Mouse (Mus musculus) gastrocnemius, adult 8-10 months (tissue): Measurements from ENCODE around the gene Nxf3. TPM values are rescaled to one million over a fixed set of nuclear protein-coding genes. Genes with fewer than 3 reads are reported as not detected.

Experiments used
- total RNA-seq, 4 experiments: library from RNA; stranded (reverse); gene quantifications; 2 replicates each; pipeline ENCODE4 v1.2.4; 2022

The Nxf3 gene
- total RNA-seq, 4 experiments from 2014 or later = not detected

Other genes with a start within 250 kb of the Nxf3 start
- gene Gprasp2, start 246.2 kb downstream of the Nxf3 start, total RNA-seq = 1 to 10 TPM in 3 of 4 experiments, under 1 TPM in 1; 0.76 to 2.5 (median 1.9) TPM
- 1 to 10 TPM in 1 of 4 experiments, under 1 TPM in 2, not detected in 1; 0.29 to 1.9 (median 0.82) TPM for gene Arxes2, start 91.4 kb downstream of the Nxf3 start, total RNA-seq
- under 1 TPM in 1 of 4 experiments, not detected in 3; 0.63 TPM for gene Arxes1, start 51.9 kb downstream of the Nxf3 start, total RNA-seq
- under 1 TPM in 1 of 4 experiments, not detected in 3; 0.43 TPM for gene Bex2, start 17.0 kb downstream of the Nxf3 start, total RNA-seq
- gene Bex4, start 53.7 kb upstream of the Nxf3 start, total RNA-seq = not detected
- gene Tceal8, start 87.1 kb upstream of the Nxf3 start, total RNA-seq = 1 to 10 TPM; 3.7 to 6.0 (median 5.1) TPM
- 10 to 100 TPM; 16.4 to 26.5 (median 22.0) TPM for gene Tceal5, start 118.6 kb upstream of the Nxf3 start, total RNA-seq
- gene Tceal7, start 129.5 kb upstream of the Nxf3 start, total RNA-seq = 10 to 100 TPM; 21.4 to 28.6 (median 23.1) TPM
- gene Bex1, start 130.3 kb upstream of the Nxf3 start, total RNA-seq = 10 to 100 TPM; 18.0 to 35.6 (median 25.9) TPM
- 10 to 100 TPM; 21.0 to 27.8 (median 24.2) TPM for gene Tceal9, start 159.8 kb upstream of the Nxf3 start, total RNA-seq
- gene Bex3, start 185.0 kb upstream of the Nxf3 start, total RNA-seq = 1 to 10 TPM; 1.0 to 2.0 (median 1.7) TPM